Mouse (Mus musculus) bone marrow, adult 2 months (tissue): Measurements from ENCODE around the gene Fbxo6.

ENCODE experiments used
- CTCF ChIP-seq: fragments of 200-500 bp; IDR thresholded peaks from 2 replicates; pipeline ENCODE4 v1.5.1; 2011; ENCODE audit warnings: low read length, control low read depth; ENCODE audit not compliant: control insufficient read depth, insufficient read depth
- POLR2A ChIP-seq: fragments of 200-500 bp; IDR thresholded peaks from 2 replicates; pipeline ENCODE4 v1.6.1; 2011; ENCODE audit warnings: low read depth, mild to moderate bottlenecking, control low read depth, low read length, borderline replicate concordance; ENCODE audit not compliant: control insufficient read depth

DNA sequence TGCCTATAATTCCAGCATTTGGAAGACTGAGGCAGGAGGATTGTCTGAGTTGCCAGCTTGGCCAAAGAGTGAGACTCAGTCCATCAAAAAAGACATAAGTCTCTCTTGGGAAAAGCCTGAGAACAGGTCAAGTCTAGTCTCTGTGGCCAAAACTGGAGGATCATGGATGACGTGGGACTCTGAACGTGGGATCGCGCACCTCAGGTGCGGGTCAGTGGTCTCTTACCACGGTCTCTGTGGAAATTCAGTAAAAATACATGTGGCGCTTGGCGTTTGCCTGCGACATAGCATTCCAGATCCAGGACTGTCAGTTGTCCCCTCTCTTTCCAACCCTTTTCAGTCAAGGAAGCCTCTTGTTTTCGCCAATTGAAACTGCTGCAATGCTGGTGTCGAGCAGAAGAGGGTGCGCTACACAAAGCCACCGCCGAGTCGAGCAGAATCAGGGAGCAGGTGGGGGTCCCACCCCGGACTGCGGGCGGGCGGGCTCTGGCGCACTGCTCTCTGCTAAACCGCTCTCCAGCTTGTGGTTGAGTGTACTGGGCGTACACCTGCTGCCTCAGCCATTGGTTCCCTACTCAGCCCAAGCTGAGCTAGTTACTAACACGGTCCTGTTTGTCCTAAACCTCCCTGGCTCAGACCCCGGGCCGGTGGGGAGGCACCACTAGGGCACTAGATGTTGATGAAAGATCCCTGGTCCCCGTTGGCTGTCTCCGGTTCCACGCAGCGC is 50.0 kb downstream of the Fbxo6 start:
- peak; percentile 21; the same call in 1 of the 2 replicates for TF ChIP-seq CTCF
- TF ChIP-seq POLR2A: no peak
